Mouse (Mus musculus): ENCODE measurements around the gene Dffb.
"Not testable (repeated sequence)": the region's sequence is repeated elsewhere in the genome, so short reads cannot be mapped to it uniquely, and the experiment has no call there.

The Dffb gene

GRCm38 (mm10) chr4:153968063-153968462, 6.9 kb downstream of the Dffb start:
- in situ Hi-C loops (cut with MboI; ENCODE audit: unreplicated experiment in 2 of 2): loop anchor here (25.0 kb wide), 4 partner anchors 1269 to 1806 kb away; partner anchors contain the start of genes Acot7 (in 1 of the 2), Espn (in 1 of the 2), Faap20 (in 1 of the 2) and Hes2 (in 1 of the 2)

- in situ Hi-C loops (cut with MboI; ENCODE audit: unreplicated experiment in 2 of 2): loop anchor here (25.0 kb wide), 4 partner anchors 1270 to 1805 kb away; partner anchors contain the start of genes Acot7 (in 1 of the 2), Espn (in 1 of the 2), Faap20 (in 1 of the 2) and Hes2 (in 1 of the 2)
These were observed 7.4 kb downstream of the Dffb start for GRCm38 (mm10) chr4:153967556-153967955.

- in situ Hi-C loops (cut with MboI; ENCODE audit: unreplicated experiment in 2 of 2): loop anchor here (25.0 kb wide), 4 partner anchors 1271 to 1804 kb away; partner anchors contain the start of genes Acot7 (in 1 of the 2), Espn (in 1 of the 2), Faap20 (in 1 of the 2) and Hes2 (in 1 of the 2)
These were observed 8.3 kb downstream of the Dffb start for GRCm38 (mm10) chr4:153966651-153967050.

- in situ Hi-C loops (cut with MboI; ENCODE audit: unreplicated experiment in 2 of 2): loop anchor here (5.0 to 25.0 kb wide), 5 partner anchors 200 to 1800 kb away; partner anchors contain the start of genes Acot7 (in 1 of the 2), Espn (in 1 of the 2), Faap20 (in 1 of the 2) and Hes2 (in 1 of the 2)
These were observed 12.3 kb downstream of the Dffb start for GRCm38 (mm10) chr4:153962631-153963030.

- in situ Hi-C loops (cut with MboI; ENCODE audit: unreplicated experiment in 2 of 2): loop anchor here (25.0 kb wide), 4 partner anchors 1280 to 1795 kb away; partner anchors contain the start of genes Acot7 (in 1 of the 2), Espn (in 1 of the 2), Faap20 (in 1 of the 2) and Hes2 (in 1 of the 2)
These were observed 17.3 kb downstream of the Dffb start for GRCm38 (mm10) chr4:153957444-153958250.

GRCm38 (mm10) chr4:153956569-153957405, 18.1 kb downstream of the Dffb start, which contains the start of gene A430005L14Rik:
TSS of gene A430005L14Rik (plus strand) at chr4:153957237.
- in situ Hi-C loops (cut with MboI; ENCODE audit: unreplicated experiment in 2 of 2): loop anchor here (25.0 kb wide), 4 partner anchors 1281 to 1794 kb away; partner anchors contain the start of genes Acot7 (in 1 of the 2), Espn (in 1 of the 2), Faap20 (in 1 of the 2) and Hes2 (in 1 of the 2)

- in situ Hi-C loops (cut with MboI; ENCODE audit: unreplicated experiment in 2 of 2): loop anchor here (25.0 kb wide), 4 partner anchors 1282 to 1793 kb away; partner anchors contain the start of genes Acot7 (in 1 of the 2), Espn (in 1 of the 2), Faap20 (in 1 of the 2) and Hes2 (in 1 of the 2)
These were observed 19.3 kb downstream of the Dffb start for GRCm38 (mm10) chr4:153955651-153956050.

GRCm38 (mm10) chr4:153951692-153952091, 23.2 kb downstream of the Dffb start:
- in situ Hi-C loops (cut with MboI; ENCODE audit: unreplicated experiment in 2 of 2): loop anchor here (25.0 kb wide), 4 partner anchors 1286 to 1789 kb away; partner anchors contain the start of genes Acot7 (in 1 of the 2), Espn (in 1 of the 2), Faap20 (in 1 of the 2) and Hes2 (in 1 of the 2)

GRCm38 (mm10) chr4:153951150-153951549, 23.8 kb downstream of the Dffb start:
- in situ Hi-C loops (cut with MboI; ENCODE audit: unreplicated experiment in 2 of 2): loop anchor here (25.0 kb wide), 4 partner anchors 1286 to 1789 kb away; partner anchors contain the start of genes Acot7 (in 1 of the 2), Espn (in 1 of the 2), Faap20 (in 1 of the 2) and Hes2 (in 1 of the 2)

GRCm38 (mm10) chr4:153950372-153950771, 24.6 kb downstream of the Dffb start:
- in situ Hi-C loops (cut with MboI; ENCODE audit: unreplicated experiment in 2 of 2): loop anchor here (25.0 kb wide), 4 partner anchors 1287 to 1788 kb away; partner anchors contain the start of genes Acot7 (in 1 of the 2), Espn (in 1 of the 2), Faap20 (in 1 of the 2) and Hes2 (in 1 of the 2)

GRCm38 (mm10) chr4:153945741-153946140, 29.2 kb downstream of the Dffb start:
- in situ Hi-C loops (cut with MboI; ENCODE audit: unreplicated experiment in 2 of 2): no loop called here

- in situ Hi-C loops (cut with MboI; ENCODE audit: unreplicated experiment in 2 of 2): no loop called here
These were observed 30.7 kb downstream of the Dffb start for GRCm38 (mm10) chr4:153944261-153944660.

GRCm38 (mm10) chr4:153943243-153943642, 31.7 kb downstream of the Dffb start:
- in situ Hi-C loops (cut with MboI; ENCODE audit: unreplicated experiment in 2 of 2): no loop called here

GRCm38 (mm10) chr4:153929921-153930320, 45.0 kb downstream of the Dffb start:
- in situ Hi-C loops (cut with MboI; ENCODE audit: unreplicated experiment in 2 of 2): no loop called here

GRCm38 (mm10) chr4:153929425-153929824, 45.5 kb downstream of the Dffb start:
- in situ Hi-C loops (cut with MboI; ENCODE audit: unreplicated experiment in 2 of 2): no loop called here

GRCm38 (mm10) chr4:153928772-153929299, 46.1 kb downstream of the Dffb start:
- in situ Hi-C loops (cut with MboI; ENCODE audit: unreplicated experiment in 2 of 2): no loop called here

- in situ Hi-C loops (cut with MboI; ENCODE audit: unreplicated experiment in 2 of 2): not testable (repeated sequence)
These were observed 52.8 kb downstream of the Dffb start for GRCm38 (mm10) chr4:153922090-153922489.

GRCm38 (mm10) chr4:153920517-153921233, 54.3 kb downstream of the Dffb start:
- in situ Hi-C loops (cut with MboI; ENCODE audit: unreplicated experiment in 2 of 2): no loop called here
